Mouse (Mus musculus) right cerebral cortex, postnatal 4 days (tissue): ENCODE measurements around the gene Pou3f3.

Experiments used
- DNase-seq: peaks from one replicate; pipeline ENCODE4 v3.0.0-alpha.2; 2022

Gene Pou3f3

DNA sequence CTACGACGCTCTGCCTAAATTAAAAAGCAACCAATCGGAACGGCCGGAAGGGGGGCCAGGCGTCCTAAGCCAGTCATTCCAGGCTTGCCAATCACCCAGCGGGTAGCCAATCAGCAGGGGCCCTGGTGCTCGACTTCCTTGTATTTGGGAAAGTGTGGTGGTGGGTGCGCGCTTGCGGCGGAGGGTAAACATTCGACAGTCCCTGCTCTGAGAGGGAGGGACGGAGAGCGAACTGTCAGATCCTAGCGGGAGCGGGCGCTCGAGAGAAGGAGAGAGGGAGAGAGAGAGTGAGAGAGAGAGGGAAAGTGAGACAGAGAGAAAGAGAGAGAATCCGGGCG lies at the start of gene Pou3f3:
Gene Pou3f3, plus strand, starts transcription at position 191 of the 338 bp plus-strand sequence.
- peak; percentile 91 for DNase-seq

DNA sequence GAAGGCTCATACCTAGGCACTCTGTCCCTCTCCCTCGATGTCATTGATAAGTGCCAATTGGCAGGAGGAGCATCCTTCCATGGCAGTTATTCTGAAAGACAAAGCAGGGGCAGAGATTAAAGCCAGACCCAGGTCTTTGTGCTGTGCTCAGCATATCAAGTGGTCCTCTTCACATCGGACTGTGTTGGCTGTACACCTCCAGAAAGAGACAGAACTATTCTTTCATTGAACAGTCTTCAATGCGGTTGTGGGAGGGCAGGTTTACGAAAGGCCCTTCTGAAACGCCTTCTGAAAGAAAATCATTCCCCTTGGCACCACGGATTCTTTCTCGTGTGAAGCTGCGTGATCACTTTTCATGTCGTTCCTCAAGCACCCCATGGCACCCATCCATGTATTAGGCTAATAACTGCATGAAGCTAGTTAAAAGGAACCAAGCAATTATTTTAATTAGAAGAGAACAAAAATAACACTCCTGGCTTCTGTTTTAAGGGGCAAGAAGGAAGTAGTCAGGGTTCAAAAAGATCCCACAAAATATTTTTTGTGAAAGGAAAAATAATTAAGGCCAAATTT lies 47.1 kb upstream of the Pou3f3 start:
- no peak for DNase-seq

DNA sequence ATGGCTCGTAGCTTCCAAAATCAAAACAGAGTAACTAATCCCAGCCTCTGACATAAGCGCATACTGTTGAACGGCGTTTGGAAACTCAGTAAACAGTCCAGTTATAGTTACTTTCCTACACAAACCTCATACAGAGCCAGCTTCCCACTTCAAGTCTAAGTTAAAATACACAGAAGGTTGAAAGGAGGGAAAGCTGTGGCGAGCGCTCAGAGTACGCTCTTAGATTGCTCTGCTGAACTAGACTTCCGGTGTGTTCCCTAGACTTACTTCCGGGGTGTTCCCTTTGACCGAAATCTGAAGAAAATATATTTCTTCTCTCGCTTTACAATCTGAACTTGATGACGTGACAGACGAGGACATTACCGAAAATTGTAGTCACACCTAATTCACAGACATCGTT lies 44.1 kb upstream of the Pou3f3 start:
- DNase-seq, result no peak

DNA sequence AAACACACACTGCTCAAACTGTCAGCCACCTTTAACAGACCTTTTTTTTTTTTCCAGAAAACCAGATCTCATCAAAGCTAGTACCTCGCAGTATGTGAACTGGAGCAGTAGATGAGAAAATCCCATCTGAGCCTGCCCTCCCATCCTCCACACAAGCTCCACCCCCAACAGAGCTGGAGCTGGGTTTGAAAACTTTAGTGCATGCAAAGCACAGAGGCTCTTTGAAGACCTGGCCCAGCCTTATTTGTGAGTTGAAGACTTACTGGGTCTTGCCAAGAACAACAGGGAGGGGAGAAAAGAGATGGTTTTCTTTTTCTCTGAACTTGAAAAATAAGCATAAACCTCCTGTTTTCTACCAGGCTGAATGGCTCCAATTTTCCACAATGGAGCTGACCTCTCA lies 28.0 kb upstream of the Pou3f3 start:
- no peak for DNase-seq

DNA sequence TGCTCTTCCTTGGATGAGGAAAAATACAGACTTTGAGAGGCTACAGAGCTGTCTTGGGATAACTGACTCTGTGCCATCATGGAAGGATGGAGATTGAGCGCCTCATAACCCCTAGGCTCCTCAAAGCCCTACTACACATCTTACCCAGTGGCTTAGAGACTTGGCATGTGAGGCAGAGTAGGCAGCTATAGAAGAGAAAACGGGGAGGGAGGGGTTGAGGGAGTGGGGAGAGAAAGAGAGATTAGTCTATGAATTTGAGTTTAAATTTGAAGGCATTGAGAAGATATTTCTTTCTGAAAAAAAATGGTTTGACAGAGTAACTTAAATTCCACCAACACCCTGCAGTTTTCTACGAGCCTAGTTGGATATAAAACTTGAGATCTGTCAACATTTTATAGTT lies 14.9 kb upstream of the Pou3f3 start:
- no peak for DNase-seq

DNA sequence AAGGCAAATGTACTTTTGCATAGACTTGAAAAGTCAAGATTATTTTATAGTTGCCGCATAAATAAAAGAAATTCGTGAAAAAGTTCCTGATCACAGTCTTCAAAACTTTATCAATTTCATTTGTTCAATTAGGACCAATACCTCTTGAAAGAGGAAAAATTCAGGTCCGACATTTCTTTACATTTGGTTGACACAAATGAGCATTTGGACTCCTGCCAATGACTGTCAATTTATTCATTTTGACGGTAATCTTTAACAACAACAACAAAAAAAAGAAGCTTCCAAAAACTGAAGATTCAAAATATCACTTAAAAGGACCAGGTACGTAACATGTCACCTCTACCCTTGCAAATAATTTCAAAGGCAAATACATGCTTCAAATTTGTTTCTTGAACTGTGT lies 13.8 kb upstream of the Pou3f3 start:
- DNase-seq, result no peak

DNA sequence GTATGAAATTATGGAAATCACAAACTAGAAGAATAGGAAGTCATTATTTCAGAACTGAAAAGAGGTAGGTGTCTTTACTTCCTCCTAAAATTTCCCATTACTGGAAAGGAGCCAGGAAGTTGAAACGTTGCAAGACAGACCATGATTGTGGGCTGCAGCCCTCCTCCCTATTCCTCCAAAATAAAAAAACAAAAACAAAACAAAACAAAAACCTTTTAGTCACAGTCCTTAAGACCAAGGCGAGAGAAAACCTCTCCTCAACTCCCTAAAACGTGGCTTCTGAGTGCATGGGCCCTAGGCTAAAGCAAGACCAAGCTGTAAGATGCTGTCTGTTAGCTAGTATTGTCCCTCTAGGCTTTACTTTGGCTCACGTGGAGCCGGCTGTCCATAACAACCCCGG lies 11.7 kb upstream of the Pou3f3 start:
- DNase-seq, result no peak

DNA sequence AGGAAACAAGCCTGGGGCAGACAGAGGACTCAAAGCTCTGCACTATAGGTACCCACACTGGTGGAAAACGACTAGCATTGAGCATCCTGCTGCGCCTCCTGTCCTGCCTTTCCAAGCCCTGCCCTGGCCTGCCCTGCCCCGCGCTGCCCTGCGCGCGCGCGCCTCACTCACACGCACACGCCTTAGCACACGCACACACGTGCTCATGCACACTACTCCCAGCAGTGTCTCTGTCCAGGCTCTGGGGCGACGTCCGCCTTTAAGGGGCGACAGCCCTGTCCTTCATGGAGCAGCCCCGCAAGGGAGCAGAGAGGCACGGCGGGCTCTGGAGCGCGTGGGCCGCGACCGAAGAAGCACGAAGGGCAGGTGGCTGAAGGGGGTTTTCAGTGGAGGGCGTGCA lies 11.2 kb upstream of the Pou3f3 start:
- DNase-seq, result peak; percentile 51

DNA sequence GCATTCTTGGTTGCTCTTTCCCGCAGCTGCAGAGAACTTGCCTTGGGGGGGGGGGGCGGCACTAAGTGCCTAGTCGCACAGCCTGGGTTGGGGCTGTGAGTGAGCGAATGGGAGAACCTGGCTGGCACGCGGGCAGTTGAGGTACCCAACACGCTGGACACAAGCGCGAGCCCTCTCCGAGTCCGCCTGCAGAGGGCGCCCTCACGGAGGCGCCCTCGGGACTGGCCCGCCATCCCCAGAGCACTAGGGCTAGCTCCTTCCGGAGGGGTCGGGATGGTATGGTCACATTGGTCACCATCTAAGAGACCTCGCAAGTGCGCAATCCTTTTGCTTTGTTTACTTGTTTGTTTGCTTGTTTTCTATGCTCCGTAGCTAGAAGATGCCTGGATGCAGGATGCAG lies 10.8 kb upstream of the Pou3f3 start:
- peak; percentile 78 for DNase-seq

DNA sequence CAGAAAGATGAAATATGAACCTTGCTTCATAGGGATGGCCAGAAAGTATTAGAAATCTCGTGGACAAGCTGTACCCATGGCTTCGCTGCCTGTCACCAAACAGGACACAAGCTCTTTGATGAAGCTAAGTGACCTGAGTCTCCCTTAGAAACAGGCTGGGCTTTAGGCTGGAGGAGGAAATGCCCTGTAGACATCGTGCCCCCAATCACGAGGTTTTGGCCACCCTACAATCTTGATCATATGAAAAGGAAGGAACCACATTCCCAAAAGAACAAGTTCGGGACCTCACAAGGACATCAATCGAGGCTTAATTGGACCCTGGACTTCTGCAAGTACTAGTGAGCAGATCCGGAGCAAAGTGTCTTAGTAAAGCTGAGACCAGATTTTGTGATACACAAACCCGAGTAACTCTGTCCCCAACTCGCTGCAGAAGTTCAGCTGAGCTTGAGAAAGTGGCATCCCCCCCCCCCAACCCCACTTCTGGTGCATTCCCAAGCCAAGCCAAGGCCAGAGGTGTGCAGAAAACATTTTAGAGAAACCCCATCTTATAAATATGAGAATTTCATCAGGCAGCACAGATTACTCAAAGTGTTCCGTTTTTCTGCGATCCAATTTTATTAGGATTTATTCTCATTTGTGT lies 10.1 kb upstream of the Pou3f3 start:
- DNase-seq, result no peak

DNA sequence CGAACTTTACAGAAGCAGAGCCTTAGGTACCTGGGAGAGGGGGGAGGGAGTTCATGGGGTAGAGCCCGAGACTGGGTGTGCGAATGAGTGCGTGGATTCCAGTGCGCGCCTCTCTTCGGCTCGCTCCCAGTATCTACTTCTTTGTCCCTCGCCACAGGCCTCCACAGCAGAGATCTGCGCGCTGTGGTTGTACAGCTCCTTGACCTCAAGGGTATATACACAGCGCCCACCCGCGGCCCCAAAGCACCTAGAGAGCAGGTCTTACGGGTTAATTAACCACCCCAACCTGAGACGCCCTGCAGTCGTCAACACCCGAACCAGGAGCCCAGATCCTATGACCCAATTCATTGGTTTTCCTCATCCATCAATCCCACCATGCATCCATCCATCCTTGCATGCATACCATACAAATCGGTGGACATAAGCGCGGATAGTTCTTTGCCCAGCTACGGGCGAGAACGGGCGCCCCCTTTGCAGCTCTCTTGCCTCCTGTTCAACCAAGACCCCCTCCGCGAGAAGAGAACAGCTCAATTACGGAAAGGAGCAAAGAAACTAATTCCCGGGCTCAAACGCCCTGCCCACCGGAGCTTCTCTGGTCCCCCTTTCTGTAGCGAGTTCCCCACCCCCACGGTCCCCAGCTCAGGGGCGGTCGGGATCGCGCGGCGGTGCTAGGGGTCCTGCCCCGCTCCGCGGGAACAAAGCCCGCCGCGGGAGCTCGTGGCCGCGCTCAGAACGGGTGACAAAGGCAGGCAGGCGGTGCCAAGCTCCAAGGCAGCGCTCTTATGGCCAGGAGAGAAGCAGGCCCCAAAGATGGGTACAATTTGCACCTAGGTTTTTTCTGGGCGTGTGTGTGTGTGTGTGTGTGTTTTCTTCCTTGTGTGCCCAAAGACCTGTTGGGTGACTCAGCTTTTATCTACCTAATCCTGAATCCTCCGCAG lies 9.1 kb upstream of the Pou3f3 start:
- peak; percentile 74 for DNase-seq

DNA sequence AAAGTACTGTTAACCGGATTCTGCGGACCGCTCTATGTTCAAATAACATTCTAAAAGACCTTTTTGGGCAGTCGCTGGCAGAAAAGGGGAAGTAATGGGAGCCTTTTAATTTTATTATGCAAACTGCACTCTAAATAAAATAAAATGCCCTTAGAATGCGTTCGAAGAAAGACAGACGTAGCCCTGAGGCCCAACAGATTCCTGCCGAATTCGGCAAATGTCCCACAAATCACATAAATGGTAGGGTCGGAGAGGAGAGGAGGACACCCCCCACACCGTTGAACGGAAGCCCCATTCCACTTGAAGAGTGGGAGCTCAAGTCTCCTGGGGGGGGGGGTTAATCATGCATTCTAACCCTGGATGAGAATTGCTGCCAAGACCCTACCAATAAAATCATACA lies 8.3 kb upstream of the Pou3f3 start:
- DNase-seq, result no peak

DNA sequence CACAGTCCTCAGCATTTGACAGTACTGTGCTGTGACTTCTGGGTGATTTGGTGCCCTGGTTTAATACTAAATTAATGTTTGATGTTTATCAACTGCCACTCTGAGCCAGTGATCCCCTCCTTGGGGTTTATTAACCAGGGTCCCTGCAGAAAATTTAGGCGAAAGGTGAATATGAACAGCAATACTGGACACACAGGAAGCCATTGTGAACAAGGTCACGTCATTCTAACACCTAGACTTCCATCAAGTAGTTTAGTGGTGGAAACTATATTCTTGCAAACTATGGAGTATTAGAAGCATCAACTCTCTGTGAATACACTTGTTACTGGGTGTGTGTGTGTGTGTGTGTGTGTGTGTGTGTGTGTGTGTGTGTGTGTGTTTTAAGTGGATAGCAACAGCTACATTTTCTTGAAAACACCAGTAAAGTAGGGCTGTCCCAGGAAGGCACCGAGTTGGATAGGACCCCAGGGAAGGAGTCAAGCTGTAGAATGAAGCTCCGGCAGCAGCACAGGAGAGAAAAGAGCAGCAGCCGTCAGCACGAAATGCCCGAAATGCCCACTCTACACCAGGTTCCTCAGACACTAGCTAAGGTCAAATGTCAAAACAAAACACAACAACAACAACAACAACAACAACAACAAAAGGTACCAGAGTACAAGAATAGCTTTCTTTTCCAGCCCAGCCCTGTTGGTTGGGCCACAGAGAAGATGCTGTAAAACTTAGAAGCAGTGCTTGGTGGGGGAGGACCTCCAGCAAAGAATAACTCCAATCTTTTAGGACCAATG lies 7.6 kb upstream of the Pou3f3 start:
- DNase-seq, result no peak

DNA sequence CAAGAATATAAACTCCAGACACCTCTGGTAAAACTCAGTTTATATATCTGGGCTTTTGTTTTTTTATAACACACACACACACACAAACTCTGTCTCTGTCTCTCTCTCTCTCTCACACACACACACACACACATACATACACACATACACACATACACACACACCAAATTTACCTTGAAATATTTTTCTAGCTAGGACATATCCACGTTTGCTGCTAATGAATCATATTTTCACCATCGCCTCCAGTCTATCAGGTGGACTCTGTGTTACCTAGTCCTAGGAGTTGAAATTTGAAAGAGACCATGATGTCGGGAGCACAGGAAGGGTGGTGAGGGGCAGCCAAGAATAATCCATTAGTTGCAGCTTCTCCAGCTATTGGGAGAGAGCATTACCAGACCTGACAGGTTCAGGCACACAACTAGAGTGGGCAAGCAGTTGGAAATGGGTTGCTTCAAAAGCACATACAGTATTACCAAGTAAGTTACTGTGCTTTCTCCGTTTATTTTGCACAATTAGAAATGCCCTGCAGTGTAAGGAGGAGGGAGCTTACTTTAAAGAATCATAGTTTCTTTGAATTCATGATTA lies 6.9 kb upstream of the Pou3f3 start:
- no peak for DNase-seq

DNA sequence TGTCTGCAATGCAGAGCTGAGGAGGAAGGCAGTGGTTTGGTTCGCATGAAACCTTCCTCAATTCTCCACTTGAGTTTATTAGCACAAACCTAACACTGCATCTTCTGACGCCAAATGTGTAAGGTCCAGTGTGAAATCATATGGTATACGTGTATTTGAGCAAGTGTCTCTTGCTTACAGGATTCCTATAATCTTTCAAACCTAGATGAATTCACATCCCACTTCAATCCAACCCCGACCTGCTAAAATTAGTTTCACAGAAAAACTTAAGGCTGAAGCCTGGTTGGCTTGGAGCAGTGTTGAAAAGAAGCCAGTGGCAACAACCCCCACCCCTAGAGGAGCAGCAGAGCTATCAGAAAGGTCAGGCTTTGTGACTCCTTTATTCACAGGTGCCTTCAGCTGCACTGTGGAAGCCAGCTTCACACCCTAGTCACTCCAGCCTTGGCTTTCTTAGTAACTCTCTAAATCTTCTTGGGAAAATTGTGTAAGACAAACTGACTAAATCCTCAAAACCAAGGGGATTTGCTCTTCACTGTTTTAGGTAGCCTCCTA lies 5.5 kb upstream of the Pou3f3 start:
- no peak for DNase-seq

DNA sequence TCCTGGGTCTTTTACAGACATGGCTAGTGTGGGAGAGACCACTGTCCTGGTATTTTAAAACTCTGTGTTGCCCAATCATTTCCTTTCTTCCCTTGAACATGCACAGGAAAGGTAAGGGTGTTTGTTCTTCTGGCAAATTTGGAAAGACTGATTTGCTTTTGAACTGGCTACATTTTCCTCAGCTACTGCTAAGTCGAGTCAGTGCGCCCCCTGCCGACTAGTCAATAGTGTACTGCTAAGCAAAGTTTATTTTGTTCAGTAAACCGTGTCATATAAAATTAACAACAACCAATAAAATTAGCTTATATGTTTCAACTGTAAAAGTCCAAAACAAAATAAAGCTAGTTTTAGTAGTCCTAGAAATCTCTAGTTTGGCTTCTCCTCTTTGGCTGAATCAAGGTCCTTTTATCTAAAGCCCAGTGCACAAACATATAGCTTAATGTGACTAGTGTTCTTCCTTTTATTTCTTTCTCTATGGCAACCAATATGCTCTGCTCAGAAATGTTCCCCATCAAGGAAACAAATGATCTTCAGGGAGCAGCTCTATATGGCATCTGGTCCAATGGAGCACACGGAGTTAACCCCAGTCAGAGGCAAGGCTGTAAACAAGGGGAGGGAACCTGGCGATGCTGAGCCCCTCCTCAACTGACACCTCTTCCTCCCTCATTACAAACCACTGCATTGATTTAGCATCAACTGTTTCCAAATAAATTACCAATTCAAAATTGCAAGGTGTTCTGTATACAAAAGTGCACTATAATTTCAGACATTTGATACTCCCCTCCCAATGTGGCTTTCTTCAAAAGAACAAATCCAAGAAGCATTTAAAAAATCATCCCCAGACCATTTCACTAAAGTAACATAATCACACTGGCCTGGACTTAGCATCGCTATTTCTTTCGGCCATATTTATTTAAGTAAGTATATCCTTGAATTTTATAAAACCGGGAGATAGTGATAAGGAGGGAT lies 4.1 kb upstream of the Pou3f3 start:
- peak; percentile 98 for DNase-seq

DNA sequence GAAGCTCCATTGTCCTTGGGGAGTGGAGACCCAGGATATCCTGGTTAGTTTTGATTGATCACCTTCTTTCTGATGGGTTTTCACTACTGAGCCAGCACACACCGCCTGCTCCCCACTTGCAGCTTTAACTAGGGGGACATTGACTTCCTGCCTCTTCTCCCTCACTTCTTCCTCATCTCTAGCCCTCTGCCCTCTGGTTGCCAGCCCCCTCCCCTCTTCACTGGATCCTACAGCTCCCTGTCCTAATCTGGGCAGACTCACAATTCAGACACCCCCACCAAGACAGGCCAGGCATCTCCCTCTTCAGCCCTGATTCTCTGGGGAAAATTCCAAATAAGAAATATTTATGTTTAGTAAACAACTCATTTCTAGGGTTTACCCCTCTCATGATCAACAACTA lies 3.3 kb upstream of the Pou3f3 start:
- DNase-seq, result no peak

DNA sequence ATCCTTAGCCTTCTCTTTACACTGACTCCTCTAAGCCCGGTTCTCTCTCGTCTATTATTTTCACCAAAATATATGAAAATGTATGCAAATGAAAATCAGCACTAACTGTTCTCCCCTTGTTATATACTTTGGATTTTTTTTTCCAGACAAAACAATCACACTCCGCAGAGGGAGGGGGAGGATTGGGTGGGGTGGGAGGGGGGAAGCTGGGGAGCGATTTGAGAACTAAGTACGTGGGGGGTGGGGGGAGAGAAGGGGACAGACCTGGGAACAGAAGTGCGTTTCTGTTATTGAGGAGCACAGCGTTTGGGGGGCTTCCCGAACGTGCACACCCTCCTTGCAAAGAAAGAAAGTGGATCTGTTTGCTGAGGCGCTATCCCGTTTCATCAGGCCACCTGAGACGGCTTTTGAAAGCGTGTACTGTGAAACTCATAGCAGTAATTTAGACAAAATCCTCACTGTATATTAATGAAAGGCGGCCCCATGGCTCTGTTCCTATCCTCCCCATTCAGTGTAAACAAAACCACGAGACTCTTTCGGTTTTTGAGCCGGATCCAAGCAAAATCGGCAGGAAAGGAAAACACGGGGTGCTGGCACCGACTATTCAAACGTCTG lies 2.4 kb upstream of the Pou3f3 start:
- DNase-seq, result no peak

DNA sequence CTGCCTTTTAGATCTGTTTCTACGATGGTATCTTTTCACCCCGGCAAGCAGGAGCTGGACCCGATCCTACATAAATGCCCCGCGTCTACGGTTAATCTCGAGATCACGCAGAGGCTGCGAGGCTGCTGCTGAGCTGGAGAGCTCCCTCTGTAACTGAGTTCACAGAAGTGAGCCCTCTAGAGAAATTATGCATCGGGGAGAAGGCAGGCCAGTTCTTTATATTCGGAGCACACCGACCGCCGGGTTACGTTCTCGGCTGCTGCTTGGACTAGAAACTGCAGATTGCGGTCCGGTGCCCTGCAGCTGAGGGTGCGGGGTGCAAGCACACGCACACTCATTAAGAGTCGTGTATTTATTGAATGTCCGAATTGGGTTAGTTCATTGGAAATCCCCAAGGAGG lies 1.7 kb upstream of the Pou3f3 start:
- DNase-seq, result no peak

DNA sequence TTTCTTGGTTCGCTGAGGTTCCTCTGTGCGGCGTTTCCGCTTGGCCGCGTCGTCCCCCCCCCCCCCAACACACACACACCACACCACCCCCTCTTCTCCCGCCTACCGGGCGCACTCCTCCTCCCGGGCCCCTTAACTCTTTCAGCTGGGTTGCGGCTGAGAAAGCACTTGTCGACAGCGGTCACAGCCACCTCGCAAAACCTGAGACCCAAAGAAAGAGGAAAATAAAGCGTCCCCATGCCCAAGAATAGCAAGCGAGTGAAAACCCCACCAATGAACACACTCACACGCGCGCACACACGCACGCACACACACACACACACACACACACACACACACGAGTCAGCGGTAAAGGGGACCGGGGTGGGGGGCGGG lies 1.3 kb upstream of the Pou3f3 start:
- DNase-seq, result peak; percentile 64
